Mouse (Mus musculus): Measurements from ENCODE around the gene Ube2g1. TPM values are rescaled to one million over a fixed set of nuclear protein-coding genes. Genes with fewer than 3 reads are reported as not detected.
A peak's percentile ranks its signal among the peaks of the same experiment; 100 is the strongest.

Gene Ube2g1
- total and polyA plus RNA-seq, 2 experiments: 8.2 to 26.6 TPM

GRCm38 (mm10) chr11:72670634-72671033, 63.6 kb downstream of the Ube2g1 start:
- Histone ChIP-seq H3K79me2 (ENCODE audit: control insufficient read depth, insufficient read depth, low read length) (peaks cover 4% of the 10 kb centered on the region; the same call in 1 of the 2 replicates), H3K9ac (ENCODE audit: low read depth, low read length) (no peak overlapping the region), H3K27ac (replicated peaks; ENCODE audit: insufficient read depth, low read depth, low read length) (no peak overlapping the region), H3K4me1 (ENCODE audit: control insufficient read depth, insufficient read depth, low read length) (no peaks in the 10 kb centered on the region), H3K27me3 (ENCODE audit: control insufficient read depth, insufficient read depth, low read length) (no peaks in the 10 kb centered on the region), H3K36me3 (ENCODE audit: control insufficient read depth, insufficient read depth, low read length) (peaks cover 2% of the 10 kb centered on the region; the same call in 1 of the 2 replicates), H3K4me3 (ENCODE audit: insufficient read depth, low read depth, low read length) (no peak overlapping the region)
- no peak for DNase-seq (ENCODE audit: extremely low read depth, low read depth, low spot score)
- TF ChIP-seq POLR2A (IDR thresholded peaks at IDR 0.05; ENCODE audit: extremely low read depth, insufficient read depth, low read length) (no peak), CTCF (IDR thresholded peaks at IDR 0.05; ENCODE audit: low read depth, low read length) (no peak)

GRCm38 (mm10) chr11:72671294-72671988, 64.4 kb downstream of the Ube2g1 start:
- TF ChIP-seq CTCF (IDR thresholded peaks at IDR 0.05; ENCODE audit: low read depth, low read length) (no peak), POLR2A (IDR thresholded peaks at IDR 0.05; ENCODE audit: extremely low read depth, insufficient read depth, low read length) (no peak)
- Histone ChIP-seq H3K9ac (ENCODE audit: low read depth, low read length) (no peak overlapping the region), H3K4me3 (ENCODE audit: insufficient read depth, low read depth, low read length) (no peak overlapping the region), H3K27ac (replicated peaks; ENCODE audit: insufficient read depth, low read depth, low read length) (no peak overlapping the region), H3K4me1 (ENCODE audit: control insufficient read depth, insufficient read depth, low read length) (no peaks in the 10 kb centered on the region), H3K79me2 (ENCODE audit: control insufficient read depth, insufficient read depth, low read length) (peaks cover 4% of the 10 kb centered on the region; the same call in 1 of the 2 replicates), H3K36me3 (ENCODE audit: control insufficient read depth, insufficient read depth, low read length) (peaks cover 2% of the 10 kb centered on the region; the same call in 1 of the 2 replicates), H3K27me3 (ENCODE audit: control insufficient read depth, insufficient read depth, low read length) (no peaks in the 10 kb centered on the region)
- DNase-seq (ENCODE audit: extremely low read depth, low read depth, low spot score): no peak
- WGBS: 87% methylated on average over 6 of the region's 6 CpGs

GRCm38 (mm10) chr11:72672438-72672837, 65.4 kb downstream of the Ube2g1 start:
- DNase-seq (ENCODE audit: extremely low read depth, low read depth, low spot score): no peak
- Histone ChIP-seq H3K36me3 (ENCODE audit: control insufficient read depth, insufficient read depth, low read length) (peaks cover 2% of the 10 kb centered on the region; the same call in 1 of the 2 replicates), H3K4me1 (ENCODE audit: control insufficient read depth, insufficient read depth, low read length) (no peaks in the 10 kb centered on the region), H3K27me3 (ENCODE audit: control insufficient read depth, insufficient read depth, low read length) (no peaks in the 10 kb centered on the region), H3K9ac (ENCODE audit: low read depth, low read length) (no peak overlapping the region), H3K27ac (replicated peaks; ENCODE audit: insufficient read depth, low read depth, low read length) (no peak overlapping the region), H3K79me2 (ENCODE audit: control insufficient read depth, insufficient read depth, low read length) (peaks cover 4% of the 10 kb centered on the region; the same call in 1 of the 2 replicates), H3K4me3 (ENCODE audit: insufficient read depth, low read depth, low read length) (no peak overlapping the region)
- 80% methylated on average over 1 of the region's 1 CpGs for WGBS
- TF ChIP-seq POLR2A (IDR thresholded peaks at IDR 0.05; ENCODE audit: extremely low read depth, insufficient read depth, low read length): no peak
- no peak for TF ChIP-seq CTCF (IDR thresholded peaks at IDR 0.05; ENCODE audit: low read depth, low read length)

- no peaks in the 10 kb centered on the region for H3K27me3 ChIP-seq (ENCODE audit: control insufficient read depth, insufficient read depth, low read length)
- TF ChIP-seq POLR2A (IDR thresholded peaks at IDR 0.05; ENCODE audit: extremely low read depth, insufficient read depth, low read length) (no peak), CTCF (IDR thresholded peaks at IDR 0.05; ENCODE audit: low read depth, low read length) (no peak)
- H3K4me3 ChIP-seq (ENCODE audit: insufficient read depth, low read depth, low read length): no peak overlapping the region
- H3K4me1 ChIP-seq (ENCODE audit: control insufficient read depth, insufficient read depth, low read length): no peaks in the 10 kb centered on the region; the same call in 1 of the 2 replicates
- H3K36me3 ChIP-seq (ENCODE audit: control insufficient read depth, insufficient read depth, low read length): peaks cover 8% of the 10 kb centered on the region
- no peak for DNase-seq (ENCODE audit: extremely low read depth, low read depth, low spot score)
- H3K79me2 ChIP-seq (ENCODE audit: control insufficient read depth, insufficient read depth, low read length): peaks cover 4% of the 10 kb centered on the region; the same call in 1 of the 2 replicates
- WGBS: 90% methylated on average over 2 of the region's 2 CpGs
- no peak overlapping the region for H3K9ac ChIP-seq (ENCODE audit: low read depth, low read length)
- H3K27ac ChIP-seq (replicated peaks; ENCODE audit: insufficient read depth, low read depth, low read length): no peak overlapping the region
Measured at GRCm38 (mm10) chr11:72675280-72675679, 68.2 kb downstream of the Ube2g1 start.

GRCm38 (mm10) chr11:72680726-72681125, 73.6 kb downstream of the Ube2g1 start:
- TF ChIP-seq CTCF (IDR thresholded peaks at IDR 0.05; ENCODE audit: low read depth, low read length): no peak
- no peak overlapping the region for H3K9ac ChIP-seq (ENCODE audit: low read depth, low read length)
- H3K79me2 ChIP-seq (ENCODE audit: control insufficient read depth, insufficient read depth, low read length): no peaks in the 10 kb centered on the region; the same call in 1 of the 2 replicates
- DNase-seq (ENCODE audit: extremely low read depth, low read depth, low spot score): no peak
- H3K27ac ChIP-seq (replicated peaks; ENCODE audit: insufficient read depth, low read depth, low read length): no peak overlapping the region
- H3K27me3 ChIP-seq (ENCODE audit: control insufficient read depth, insufficient read depth, low read length): no peaks in the 10 kb centered on the region
- peaks cover 18% of the 10 kb centered on the region for H3K36me3 ChIP-seq (ENCODE audit: control insufficient read depth, insufficient read depth, low read length)
- peaks cover 1% of the 10 kb centered on the region; the same call in 1 of the 2 replicates for H3K4me1 ChIP-seq (ENCODE audit: control insufficient read depth, insufficient read depth, low read length)
- no peak overlapping the region for H3K4me3 ChIP-seq (ENCODE audit: insufficient read depth, low read depth, low read length)

- no peaks in the 10 kb centered on the region for H3K79me2 ChIP-seq (ENCODE audit: control insufficient read depth, insufficient read depth, low read length)
- peak; percentile 89 for DNase-seq (ENCODE audit: extremely low read depth, low read depth, low spot score)
- H3K4me1 ChIP-seq (ENCODE audit: control insufficient read depth, insufficient read depth, low read length): peaks cover 9% of the 10 kb centered on the region; the same call in 1 of the 2 replicates
- H3K27ac ChIP-seq (replicated peaks; ENCODE audit: insufficient read depth, low read depth, low read length): no peak overlapping the region
- 46% methylated on average over 2 of the region's 2 CpGs for WGBS
- no peak for TF ChIP-seq CTCF (IDR thresholded peaks at IDR 0.05; ENCODE audit: low read depth, low read length)
- TF ChIP-seq POLR2A (IDR thresholded peaks at IDR 0.05; ENCODE audit: extremely low read depth, insufficient read depth, low read length): no peak
- H3K27me3 ChIP-seq (ENCODE audit: control insufficient read depth, insufficient read depth, low read length): no peaks in the 10 kb centered on the region
- peaks cover 16% of the 10 kb centered on the region for H3K36me3 ChIP-seq (ENCODE audit: control insufficient read depth, insufficient read depth, low read length)
- no peak overlapping the region for H3K9ac ChIP-seq (ENCODE audit: low read depth, low read length)
- no peak overlapping the region for H3K4me3 ChIP-seq (ENCODE audit: insufficient read depth, low read depth, low read length)
Measured at GRCm38 (mm10) chr11:72683402-72683801, 76.3 kb downstream of the Ube2g1 start.

All from liver, adult 2 months (tissue).